Comparison of ENCODE assay signal across 8 mouse cellular contexts in the genomic region with DNA sequence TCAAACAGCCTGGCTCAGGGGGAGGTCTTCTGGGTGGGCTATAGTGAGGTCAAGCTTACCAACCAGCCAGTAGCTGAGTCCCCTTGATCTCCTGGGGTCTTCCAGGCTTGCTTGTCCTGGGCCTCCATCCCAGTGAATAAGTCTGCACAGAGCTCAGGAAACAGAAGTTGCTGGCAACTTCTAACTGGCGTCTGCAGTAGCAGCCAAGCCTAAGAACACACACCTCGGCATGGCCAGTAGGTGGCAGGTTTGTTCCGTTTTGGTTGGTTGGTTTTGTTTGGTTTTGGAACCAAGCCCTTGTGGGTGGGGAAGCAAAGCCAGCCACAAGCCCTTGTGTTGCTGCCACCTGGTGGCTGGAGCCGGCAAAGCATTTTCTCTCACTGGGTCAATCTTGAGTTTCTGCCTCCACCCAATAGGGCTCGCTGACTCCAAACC. TPM values are rescaled to one million over a fixed set of nuclear protein-coding genes. Genes with fewer than 3 reads are reported as not detected.
A peak's percentile ranks its signal among the peaks of the same experiment; 100 is the strongest.
DNase-seq lines count a peak whose midpoint lies in the region; ATAC-seq lines count a peak whose summit lies in the region.

No protein-coding gene starts in this region.

- no peak overlapping the region for H3K4me3 ChIP-seq in hindbrain, embryonic 13.5 days

- H3K27ac ChIP-seq in hindbrain, embryonic 13.5 days = peak overlapping the region; percentile 64; the same call in 1 of the 2 replicates

- WGBS in hindbrain, embryonic 13.5 days = 3% methylated on average over 5 of the region's 5 CpGs

- H3K9me3 ChIP-seq in hindbrain, embryonic 13.5 days = no peaks in the 10 kb centered on the region

- H3K27me3 ChIP-seq in hindbrain, embryonic 13.5 days = no peaks in the 10 kb centered on the region

- no peak overlapping the region for H3K4me2 ChIP-seq in hindbrain, embryonic 13.5 days

- H3K9ac ChIP-seq in hindbrain, embryonic 13.5 days = no peak overlapping the region

- peaks cover 24% of the 10 kb centered on the region for H3K4me1 ChIP-seq in hindbrain, embryonic 13.5 days (replicated peaks)

- peaks cover 32% of the 10 kb centered on the region for H3K36me3 ChIP-seq in hindbrain, embryonic 13.5 days

- ATAC-seq in hindbrain, embryonic 13.5 days (ENCODE audit: low FRiP score) = peak; percentile 70

- peak; percentile 97 for DNase-seq in R1 (ENCODE audit: low read depth, low spot score)
- DNase-seq in cerebellum, postnatal 25 days = peak; percentile 98
- peak; percentile 97 to 99 for DNase-seq in frontal cortex, postnatal 25 days (ENCODE audit: low spot score in 2 of 2)
- DNase-seq in layer of hippocampus, postnatal 14 days (ENCODE audit: low spot score in 2 of 2) = peak; percentile 98
- peak; percentile 98 for DNase-seq in lung, postnatal 10 days
- peak; percentile 92 for DNase-seq in ovary, postnatal 36 days (ENCODE audit: low spot score)
- DNase-seq in thymus, postnatal 14 days = peak; percentile 96

RNA-seq across cellular contexts. Expression of gene Psrc1, which starts 5.5 kb away (rescaled TPM):
- polyA plus RNA-seq in hindbrain, embryonic 13.5 days (2015; fragmentation: Nextera tagmentation; extraction: Ambion mirVana) = 13.8 and 13.9 TPM in 2 replicates
- total RNA-seq in layer of hippocampus, postnatal 14 days (2021) = 10 to 100 TPM; 12.6 to 12.9 TPM

RNA-seq across cellular contexts. Expression of gene Mybphl, which starts 24.4 kb away (rescaled TPM):
- polyA plus RNA-seq in hindbrain, embryonic 13.5 days (2015; fragmentation: Nextera tagmentation; extraction: Ambion mirVana) = 0.13 and 0.21 TPM in 2 replicates
- total RNA-seq in layer of hippocampus, postnatal 14 days (2021) = under 1 TPM in 1 of 2 experiments, not detected in 1; 0.94 TPM

RNA-seq across cellular contexts. Expression of gene Celsr2, which starts 26.2 kb away (rescaled TPM):
- polyA plus RNA-seq in hindbrain, embryonic 13.5 days (2015; fragmentation: Nextera tagmentation; extraction: Ambion mirVana) = 50.5 and 58.0 TPM in 2 replicates
- 100 to 1,000 TPM; 184 to 194 TPM for total RNA-seq in layer of hippocampus, postnatal 14 days (2021)

RNA-seq across cellular contexts. Expression of gene Sars, which starts 55.9 kb away (rescaled TPM):
- polyA plus RNA-seq in hindbrain, embryonic 13.5 days (2015; fragmentation: Nextera tagmentation; extraction: Ambion mirVana) = 220 and 230 TPM in 2 replicates
- 100 to 1,000 TPM; 199 to 200 TPM for total RNA-seq in layer of hippocampus, postnatal 14 days (2021)
